Mouse (Mus musculus) liver, embryonic 15.5 days (tissue): ENCODE measurements around the gene Ccz1. TPM values are rescaled to one million over a fixed set of nuclear protein-coding genes. Genes with fewer than 3 reads are reported as not detected.

Experiments used
- ATAC-seq: fragments of 200-750 bp; cut with Nextera tagmentation; 2 replicates; pipeline ENCODE4 v1.8.0; 2017; ENCODE audit warnings: moderate number of reproducible peaks, mild to moderate bottlenecking, moderate library complexity; ENCODE audit not compliant: insufficient read depth
- H3K27ac ChIP-seq: fragments of 300-500 bp; sonication (generic); replicated peaks from 2 replicates; pipeline ENCODE4 v1.5.1; 2015; ENCODE audit warnings: mild to moderate bottlenecking, inconsistent platforms
- H3K27me3 ChIP-seq: fragments of 300-500 bp; sonication (generic); 2 replicates; pipeline ENCODE4 v1.6.1; 2015; ENCODE audit warnings: mild to moderate bottlenecking, inconsistent platforms
- H3K36me3 ChIP-seq: fragments of 300-500 bp; sonication (generic); replicated peaks from 2 replicates; pipeline ENCODE4 v1.6.1; 2015; ENCODE audit warnings: moderate library complexity, mild to moderate bottlenecking, inconsistent platforms
- H3K4me1 ChIP-seq: fragments of 300-500 bp; sonication (generic); replicated peaks from 2 replicates; pipeline ENCODE4 v1.6.1; 2015; ENCODE audit warnings: inconsistent platforms
- H3K4me2 ChIP-seq: fragments of 300-500 bp; sonication (generic); 2 replicates; pipeline ENCODE4 v1.6.1; 2015; ENCODE audit warnings: moderate library complexity, mild to moderate bottlenecking, inconsistent platforms
- H3K4me3 ChIP-seq: fragments of 300-500 bp; sonication (generic); replicated peaks from 2 replicates; pipeline ENCODE4 v1.5.1; 2015; ENCODE audit warnings: mild to moderate bottlenecking, inconsistent platforms
- H3K9ac ChIP-seq: fragments of 300-500 bp; sonication (generic); 2 replicates; pipeline ENCODE4 v1.6.1; 2015; ENCODE audit warnings: moderate library complexity, mild to moderate bottlenecking, inconsistent platforms
- H3K9me3 ChIP-seq: fragments of 300-500 bp; sonication (generic); replicated peaks from 2 replicates; pipeline ENCODE4 v1.6.1; 2016; ENCODE audit warnings: inconsistent platforms
- WGBS: fragments of 180-500 bp; shearing (Covaris S2); methylation state at CpG from one replicate; pipeline ENCODE4 v1.1.7; 2015; ENCODE audit warnings: mixed read lengths; ENCODE audit not compliant: insufficient replicate concordance; 5-methylcytosine and 5-hydroxymethylcytosine counted together
- polyA plus RNA-seq: library from polyadenylated mRNA; unstranded; fragments of >200 nt; fragmentation: Nextera tagmentation; extraction: Ambion mirVana; gene quantifications from 2 replicates; pipeline ENCODE4 v1.2.1, GENCODE M21; 2015

Ccz1 gene
- polyA plus RNA-seq, 1 experiment from 2014 or later = 35.7 TPM

DNA sequence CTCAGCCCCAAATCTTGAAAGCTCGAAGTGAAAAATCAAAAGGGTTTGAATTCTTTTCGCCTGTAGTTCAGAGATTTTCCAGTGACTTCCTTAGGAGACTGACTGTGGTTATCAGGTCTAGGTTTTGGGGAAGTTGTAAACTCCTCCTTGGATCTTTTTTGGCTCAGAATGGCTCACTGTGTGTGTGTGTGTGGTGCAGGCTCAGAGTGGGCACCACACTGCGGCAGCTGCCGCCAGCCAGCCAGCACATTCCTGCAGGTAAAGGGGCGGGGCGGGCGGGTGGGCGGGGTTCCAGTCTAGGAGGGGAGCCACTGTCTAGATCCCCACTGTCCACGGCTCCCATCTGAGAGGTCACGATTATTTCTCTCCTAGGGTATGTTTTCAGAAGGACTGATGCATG is 73.1 kb downstream of the Ccz1 start:
- Histone ChIP-seq H3K4me3 (no peak overlapping the region), H3K27ac (no peak overlapping the region), H3K4me1 (peaks cover 7% of the 10 kb centered on the region; the same call in 1 of the 2 replicates), H3K9me3 (no peaks in the 10 kb centered on the region), H3K27me3 (peaks cover 6% of the 10 kb centered on the region; the same call in 1 of the 2 replicates), H3K9ac (no peak overlapping the region), H3K4me2 (no peak overlapping the region), H3K36me3 (no peaks in the 10 kb centered on the region)
- WGBS = 15% methylated on average over 10 of the region's 10 CpGs
- ATAC-seq = no peak

Other genes with a start within 250 kb of the Ccz1 start
- 114 and 120 TPM in 2 replicates for gene Eif2ak1, start 197.1 kb downstream of the Ccz1 start, polyA plus RNA-seq
- 0.30 and 0.39 TPM in 2 replicates for gene Ankrd61, start 117.2 kb downstream of the Ccz1 start, polyA plus RNA-seq
- 44.1 TPM in 2 replicates for gene Aimp2, start 105.0 kb downstream of the Ccz1 start, polyA plus RNA-seq
- 11.7 and 14.5 TPM in 2 replicates for gene Pms2, start 104.9 kb downstream of the Ccz1 start, polyA plus RNA-seq
- gene Gm42421, start 86.7 kb downstream of the Ccz1 start, polyA plus RNA-seq = 0.20 and 0.33 TPM in 2 replicates
- gene Rsph10b, start 81.8 kb downstream of the Ccz1 start, polyA plus RNA-seq = 0.40 and 0.70 TPM in 2 replicates
- not detected in 2 replicates for gene Ocm, start 11.8 kb upstream of the Ccz1 start, polyA plus RNA-seq
- 2.0 and 2.2 TPM in 2 replicates for gene Lmtk2, start 85.6 kb upstream of the Ccz1 start, polyA plus RNA-seq
- 0.56 and 1.3 TPM in 2 replicates for gene Bhlha15, start 175.4 kb upstream of the Ccz1 start, polyA plus RNA-seq
- 3.1 and 3.3 TPM in 2 replicates for gene Tecpr1, start 208.7 kb upstream of the Ccz1 start, polyA plus RNA-seq
- 20.3 and 21.0 TPM in 2 replicates for gene Bri3, start 229.6 kb upstream of the Ccz1 start, polyA plus RNA-seq